Mouse (Mus musculus): ENCODE data around the gene Tmem139.

The Tmem139 gene

DNA sequence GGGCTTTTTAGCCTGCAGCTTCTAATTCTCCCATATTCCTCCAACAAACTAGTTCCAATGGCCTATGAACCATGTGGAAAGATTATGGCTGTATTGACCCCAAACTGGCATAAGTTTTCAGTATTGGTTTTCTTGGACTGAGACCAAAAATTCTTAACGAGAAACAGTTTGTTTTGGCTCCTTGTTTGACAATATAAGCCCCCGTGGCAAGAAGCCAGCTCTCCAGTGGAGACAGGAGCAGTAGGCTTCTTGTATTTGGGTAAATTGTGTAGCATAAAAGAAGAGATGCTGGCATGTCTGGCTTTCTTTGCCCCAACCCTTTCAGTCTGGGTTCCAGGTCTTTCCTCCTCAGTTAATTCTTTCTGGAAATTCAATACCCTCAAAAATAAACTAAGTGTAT lies 14.4 kb downstream of the Tmem139 start:
- DNase-seq (ENCODE audit: low spot score in 2 of 2) = no peak

DNA sequence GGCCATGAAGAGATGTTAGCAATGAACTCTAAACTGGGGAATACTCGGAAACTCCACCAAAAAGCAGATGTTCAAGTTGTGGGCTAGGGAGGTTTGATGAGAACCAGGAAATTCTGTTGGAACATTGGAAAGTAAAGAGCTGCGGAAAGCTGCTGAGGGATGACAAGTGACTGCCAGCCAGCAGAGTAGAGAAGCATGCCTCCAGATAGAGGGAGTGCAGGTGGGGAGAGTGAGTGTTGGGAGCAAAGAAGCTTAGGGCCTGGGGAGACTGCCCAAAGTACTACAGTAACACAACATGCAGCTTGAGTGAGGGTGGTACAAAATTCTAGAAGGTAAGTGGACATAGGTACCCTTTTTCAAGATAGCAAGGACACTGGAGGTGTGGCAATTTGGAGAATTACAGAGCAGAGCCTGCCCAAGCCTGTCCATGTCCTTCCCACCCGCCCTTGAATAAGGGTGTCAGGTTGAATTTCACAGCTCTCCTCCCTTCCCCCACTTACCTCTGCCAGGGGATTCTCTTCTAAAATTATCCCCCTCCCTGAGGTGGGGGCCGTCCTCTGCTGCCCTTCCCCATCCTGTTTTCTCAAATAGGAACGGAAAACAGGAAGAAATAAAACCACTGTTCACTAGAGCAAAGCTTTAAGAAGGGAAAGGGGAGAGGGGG lies 21.2 kb downstream of the Tmem139 start:
- no peak for DNase-seq (ENCODE audit: low spot score in 2 of 2)

DNA sequence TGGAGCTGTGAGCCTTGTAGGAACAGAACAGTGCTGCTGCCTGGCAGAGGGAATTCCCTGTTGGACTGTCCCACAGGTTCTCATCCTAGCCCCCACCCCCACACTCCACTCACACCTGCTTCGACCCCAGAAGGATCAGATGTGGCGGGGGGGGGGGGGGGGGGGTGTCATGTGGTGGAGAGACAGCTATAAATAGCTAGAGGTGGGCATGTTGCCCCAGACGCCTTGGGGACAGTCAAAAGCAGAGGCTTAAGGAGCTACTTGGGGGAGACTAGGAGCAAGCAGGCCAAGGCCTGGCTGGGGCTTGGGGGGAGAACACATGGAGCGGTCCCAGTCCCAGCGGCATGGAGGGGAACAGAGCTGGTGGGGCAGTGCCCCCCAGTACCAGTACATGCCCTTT lies 24.7 kb downstream of the Tmem139 start, which contains the start of gene Clcn1:
TSS of gene Clcn1 (plus strand) at position 238 of the 400 bp plus-strand sequence.
- DNase-seq (ENCODE audit: low spot score in 2 of 2) = no peak

DNA sequence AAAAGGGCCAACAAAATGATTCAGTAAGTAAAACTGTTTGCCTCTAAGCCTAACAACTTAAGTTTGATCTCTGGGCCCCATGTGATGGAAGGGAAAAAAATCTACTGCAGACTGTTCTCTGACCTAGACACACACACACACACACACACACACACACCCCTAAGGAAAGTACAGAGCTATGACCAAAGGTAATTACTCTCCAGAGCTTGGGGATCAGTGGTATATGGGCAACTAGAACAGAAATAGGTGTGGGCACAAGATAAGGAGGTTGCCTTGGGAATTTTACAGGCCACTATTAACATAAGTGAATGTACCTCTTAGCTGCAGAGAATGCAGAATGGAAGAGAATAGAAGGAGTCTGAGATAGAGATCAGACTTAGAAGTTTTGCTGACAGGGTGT lies 25.8 kb downstream of the Tmem139 start:
- DNase-seq (ENCODE audit: low spot score in 2 of 2) = no peak

DNA sequence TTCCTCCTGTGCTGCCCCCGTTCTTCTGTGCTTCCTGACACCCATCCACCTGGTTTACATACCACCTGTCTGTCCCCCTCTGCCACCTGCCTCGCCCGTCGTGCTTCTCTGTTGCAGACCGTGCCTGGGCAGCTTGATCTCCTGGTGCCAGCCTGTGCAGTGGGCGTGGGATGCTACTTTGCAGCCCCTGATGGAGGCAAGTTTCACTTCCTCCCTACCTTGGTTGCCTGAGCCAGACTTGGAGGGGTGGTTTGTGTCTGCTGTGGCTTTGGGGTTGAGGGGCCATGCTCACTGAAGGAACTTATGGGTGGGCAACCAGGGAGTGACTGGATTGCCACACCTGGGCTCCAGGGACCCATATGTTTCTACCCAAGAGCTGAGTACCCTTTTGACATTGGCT lies 31.6 kb downstream of the Tmem139 start:
- DNase-seq (ENCODE audit: low spot score in 2 of 2) = no peak

DNA sequence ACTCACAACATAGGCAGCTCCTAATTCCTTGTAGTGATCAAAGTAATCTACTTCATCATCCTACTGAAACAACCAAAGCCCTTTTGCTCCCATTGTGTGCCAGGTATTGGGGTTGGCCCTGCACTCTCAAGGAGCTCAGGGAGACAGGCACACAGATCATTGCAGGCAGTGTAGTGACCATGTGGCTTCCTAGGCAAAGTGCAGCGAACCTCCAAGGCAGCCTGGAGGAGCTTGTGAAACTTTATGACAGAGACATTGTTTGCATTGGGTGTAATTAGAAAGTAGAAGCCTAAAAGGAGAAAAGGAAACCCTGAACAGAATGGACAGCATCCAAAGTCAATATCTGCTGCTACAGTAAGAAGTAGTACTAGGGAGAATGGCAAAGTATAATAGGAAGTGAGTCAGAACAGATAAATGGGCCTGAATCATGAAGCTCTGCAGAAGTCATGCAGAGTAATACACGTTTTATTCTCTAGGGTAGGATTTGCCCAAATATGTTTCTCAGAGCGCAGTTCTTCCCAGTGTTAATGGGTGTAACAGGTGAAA lies 33.9 kb downstream of the Tmem139 start:
- DNase-seq (ENCODE audit: low spot score in 2 of 2) = no peak

DNA sequence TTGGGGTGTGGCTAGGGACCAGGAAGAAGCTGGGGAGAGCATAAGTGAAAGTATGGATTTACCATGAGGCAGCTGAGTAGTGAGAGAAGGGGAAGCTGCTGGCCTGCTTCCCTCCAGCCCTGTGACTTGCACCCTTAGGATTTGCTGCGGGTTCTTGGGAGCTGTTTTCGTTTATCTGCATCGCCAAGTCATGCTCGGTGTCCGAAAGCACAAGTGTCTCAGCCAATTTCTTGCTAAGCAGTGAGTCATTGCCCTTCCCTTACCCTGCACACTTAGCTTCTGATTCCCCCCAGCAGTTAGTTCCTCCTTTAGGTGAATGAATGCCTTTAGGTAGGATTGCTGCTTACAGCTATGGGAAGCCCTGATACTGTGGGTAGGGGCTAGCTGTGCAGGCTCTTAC lies 37.6 kb downstream of the Tmem139 start:
- no peak for DNase-seq (ENCODE audit: low spot score in 2 of 2)

DNA sequence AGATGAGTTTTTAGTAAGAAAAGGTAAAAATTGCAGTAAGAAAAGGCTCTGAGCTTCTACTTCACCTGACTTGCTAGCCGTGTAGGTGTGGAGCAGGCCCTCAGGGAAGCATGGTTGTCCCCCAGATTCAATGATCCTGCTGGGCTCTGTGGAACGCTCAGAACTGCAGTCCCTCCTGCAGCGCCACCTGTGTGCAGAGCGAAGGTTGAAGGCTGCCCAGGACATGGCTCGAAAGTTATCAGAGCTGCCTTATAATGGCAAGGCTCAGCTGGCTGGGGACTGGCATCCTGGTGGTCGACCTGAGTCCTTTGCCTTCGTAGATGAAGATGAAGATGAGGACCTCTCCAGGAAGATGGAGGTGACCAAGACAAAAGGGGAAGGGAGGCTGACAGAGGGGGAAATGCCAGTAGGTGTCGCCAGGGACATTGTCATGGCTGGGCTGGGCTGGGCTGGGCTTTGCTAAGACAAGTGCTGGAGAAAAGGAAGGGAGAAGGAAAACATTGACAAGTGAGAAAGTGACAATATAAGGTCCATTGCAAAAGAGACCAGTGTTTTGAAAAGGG lies 48.1 kb downstream of the Tmem139 start:
- DNase-seq (ENCODE audit: low spot score in 2 of 2) = no peak

DNA sequence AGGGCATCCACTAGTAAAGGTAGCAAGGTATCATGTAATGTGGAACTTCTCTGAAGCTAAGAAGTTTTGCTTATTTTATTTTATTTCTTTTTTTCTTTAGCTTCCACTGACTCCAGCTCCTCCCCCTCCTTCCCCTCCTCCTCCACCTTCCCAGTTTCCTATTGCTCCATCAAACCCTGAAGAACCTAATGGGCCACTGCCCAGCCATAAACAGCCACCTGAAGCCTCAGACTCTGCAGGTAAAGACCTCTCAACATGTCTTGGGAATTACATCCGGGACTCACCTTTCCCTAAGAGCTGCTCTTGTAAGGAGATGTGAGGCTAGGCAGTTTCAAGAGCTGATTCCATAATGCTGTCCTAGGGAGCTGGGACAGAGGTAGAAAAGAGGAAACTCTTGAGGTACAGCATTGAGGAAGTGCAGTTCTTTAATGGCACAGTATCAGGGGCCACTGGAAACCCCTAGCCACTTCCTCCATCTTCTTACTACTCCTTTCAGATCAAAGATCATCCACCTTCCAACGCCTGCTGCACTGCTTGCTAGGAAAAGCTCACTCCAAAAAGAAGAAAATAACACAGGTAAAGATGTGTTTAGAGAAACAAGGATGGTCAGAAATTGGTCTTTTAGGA lies 48.8 kb downstream of the Tmem139 start:
- no peak for DNase-seq (ENCODE audit: low spot score in 2 of 2)
